Mouse (Mus musculus) lung, postnatal 0 days (tissue): ENCODE measurements at regions not wholly inside any gene's neighbourhood (a gene's known extent, or its start where the extent isn't known, plus 50 kb on each side); places are given as distances from the start of the nearest gene placed in this dataset.

Experiments used
- CTCF ChIP-seq: IDR thresholded peaks from 2 replicates; pipeline ENCODE4 v1.5.1; 2016; ENCODE audit warnings: antibody characterized with exemption, mild to moderate bottlenecking
- EP300 ChIP-seq: IDR thresholded peaks from 2 replicates; pipeline ENCODE4 v1.6.1; 2016; ENCODE audit warnings: antibody characterized with exemption, mild to moderate bottlenecking, control low read depth

GRCm38 (mm10) chr10:126349076-126349475 is 383.1 kb downstream of the Lrig3 start:
- TF ChIP-seq CTCF (no peak), EP300 (no peak)
